Mouse (Mus musculus): ENCODE data around the gene Cox5b. TPM values are rescaled to one million over a fixed set of nuclear protein-coding genes. Genes with fewer than 3 reads are reported as not detected.

Gene Cox5b
- polyA plus RNA-seq (2016; fragmentation: Nextera tagmentation; extraction: Ambion mirVana): 496 and 519 TPM in 2 replicates

DNA sequence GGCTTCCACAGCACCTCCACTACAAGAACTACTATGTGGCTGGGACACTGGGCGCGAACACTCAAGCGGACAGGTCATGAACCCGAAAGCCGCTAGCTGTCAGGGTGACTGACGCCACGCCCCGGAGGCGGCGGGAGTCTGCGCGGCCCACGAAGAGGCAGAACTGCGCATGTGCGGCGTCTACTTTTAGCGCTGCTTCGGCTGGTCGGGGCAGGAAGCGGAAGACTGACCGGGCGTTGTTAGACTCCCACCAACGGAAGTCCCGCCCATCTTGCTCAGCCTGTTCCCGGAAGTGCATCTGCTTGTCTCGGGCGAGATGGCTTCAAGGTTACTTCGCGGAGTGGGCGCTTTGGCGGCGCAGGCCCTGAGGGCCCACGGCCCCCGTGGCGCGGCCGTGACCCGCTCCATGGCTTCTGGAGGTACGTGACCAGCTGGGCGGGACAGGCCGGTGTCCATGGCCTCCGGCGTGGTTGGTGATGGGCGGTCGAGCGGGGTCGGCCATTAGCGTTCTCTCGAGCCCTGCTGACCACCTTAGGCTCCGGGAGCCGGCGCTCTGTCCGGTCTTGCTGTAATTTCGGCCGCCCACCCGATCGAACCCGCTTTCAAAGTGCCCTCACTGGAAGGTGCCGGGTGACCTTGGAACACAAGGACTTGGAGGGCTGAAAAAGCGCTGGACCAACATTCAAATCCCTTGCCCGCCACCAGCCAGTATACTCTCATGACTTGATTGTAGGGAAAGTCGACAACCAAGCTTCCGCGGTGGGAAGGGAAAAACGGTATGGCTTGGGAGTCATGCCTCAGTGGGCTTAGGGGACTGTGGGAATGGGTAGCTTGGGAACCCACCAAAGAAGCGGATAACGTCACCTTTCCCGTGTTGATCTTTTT, at the start of gene Cox5b:
Gene Cox5b (plus strand): TSS at position 179 of the 885 bp plus-strand sequence.
- no peaks in the 10 kb centered on the region for H3K9me3 ChIP-seq
- peak within 1 kb of the TSS; percentile 87 for H3K27ac ChIP-seq

DNA sequence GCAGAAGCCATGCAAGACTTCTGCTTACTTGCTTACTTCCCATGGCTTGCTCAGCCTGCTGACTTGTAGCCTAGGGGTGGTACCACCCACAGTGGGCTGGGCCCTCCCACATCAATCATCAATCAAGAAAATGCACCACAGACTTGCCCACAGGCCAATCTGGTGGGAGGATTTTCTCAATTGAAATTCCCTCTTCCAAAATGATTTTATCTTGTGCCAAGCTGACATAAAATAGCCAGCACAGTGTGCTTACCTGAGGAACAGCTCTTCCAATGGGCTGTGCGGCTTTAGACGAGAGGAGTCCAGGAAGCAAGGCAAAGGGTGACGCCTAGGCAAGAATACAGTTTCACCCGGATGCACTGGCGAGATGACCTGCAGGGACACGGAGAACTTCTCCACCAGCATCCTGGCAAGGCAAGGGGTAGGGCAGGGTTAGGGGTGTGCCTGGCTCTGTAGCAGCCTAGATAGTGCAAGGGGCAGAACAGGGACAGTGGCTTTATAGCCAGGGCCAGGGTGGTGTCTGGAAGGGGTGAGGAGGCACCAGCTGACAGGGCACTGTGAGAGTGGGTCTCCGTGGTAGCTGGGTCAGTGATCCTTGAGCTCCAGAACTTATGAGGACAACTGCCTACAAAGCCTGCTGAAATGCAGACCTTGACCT, 47.2 kb upstream of the Cox5b start:
- 88% methylated on average over 7 of the region's 7 CpGs for WGBS
- H3K27me3 ChIP-seq (ENCODE audit: poor library complexity, severe bottlenecking): no peaks in the 10 kb centered on the region
- no peak overlapping the region for H3K4me3 ChIP-seq
- no peaks in the 10 kb centered on the region for H3K9me3 ChIP-seq
- H3K27ac ChIP-seq: no peak overlapping the region
- peaks cover 8% of the 10 kb centered on the region; the same call in 1 of the 2 replicates for H3K4me1 ChIP-seq
- H3K36me3 ChIP-seq (replicated peaks): no peaks in the 10 kb centered on the region
- no peak for DNase-seq (ENCODE audit: extremely low spot score, low spot score)

More for the DNA sequence above, at the start of gene Cox5b:
- H3K4me1 ChIP-seq: peaks cover 16% of the 10 kb centered on the region
- WGBS: under 1% methylated on average over 68 of the region's 68 CpGs
- peak within 1 kb of the TSS; percentile 93 for H3K4me3 ChIP-seq
- no peaks in the 10 kb centered on the region for H3K27me3 ChIP-seq (ENCODE audit: poor library complexity, severe bottlenecking)
- DNase-seq (ENCODE audit: extremely low spot score, low spot score): peak; percentile 99
- H3K36me3 ChIP-seq (replicated peaks): peaks cover 28% of the 10 kb centered on the region

DNA sequence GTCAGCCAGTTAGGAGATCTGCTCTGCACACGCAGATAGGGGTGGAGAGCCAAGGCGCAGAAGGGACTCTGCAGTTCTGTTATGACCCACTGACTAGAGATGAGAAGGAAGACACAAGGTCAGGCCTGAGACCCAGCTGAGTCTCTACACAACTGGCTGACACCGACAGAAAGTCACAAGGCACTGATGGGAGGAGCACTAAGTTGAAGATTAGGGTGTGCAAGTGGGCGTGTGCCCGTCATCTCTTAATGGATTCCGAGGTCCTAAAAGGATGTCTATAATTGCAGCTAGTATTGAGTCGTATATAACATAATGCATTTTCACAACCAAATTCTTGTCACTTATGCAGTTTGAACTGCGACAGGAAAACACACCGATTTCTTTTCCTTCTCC, 46.6 kb upstream of the Cox5b start:
- Histone ChIP-seq H3K4me3 (no peak overlapping the region), H3K4me1 (peaks cover 8% of the 10 kb centered on the region; the same call in 1 of the 2 replicates), H3K9me3 (no peaks in the 10 kb centered on the region), H3K27me3 (ENCODE audit: poor library complexity, severe bottlenecking) (no peaks in the 10 kb centered on the region), H3K27ac (no peak overlapping the region), H3K36me3 (replicated peaks) (no peaks in the 10 kb centered on the region)
- DNase-seq (ENCODE audit: extremely low spot score, low spot score): no peak
- 88% methylated on average over 9 of the region's 9 CpGs for WGBS

DNA sequence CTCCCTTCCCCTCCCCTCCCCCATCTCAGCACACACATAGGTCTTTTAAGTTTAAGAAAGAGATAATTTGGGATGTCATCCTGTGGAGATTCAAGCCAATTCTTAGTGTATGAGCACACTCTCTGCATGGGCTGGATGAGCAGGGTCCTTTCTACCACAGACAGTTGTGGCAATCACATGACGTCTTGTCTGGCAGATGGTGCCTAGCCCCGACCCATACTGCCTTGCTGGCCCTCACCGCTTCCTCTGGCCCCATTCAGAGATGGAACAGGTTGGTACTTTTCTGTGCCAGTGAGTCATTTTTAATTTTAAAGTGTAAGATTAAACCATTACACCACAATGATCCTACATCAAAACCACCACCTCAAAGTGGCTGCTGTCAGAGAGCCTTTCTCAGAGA, 45.0 kb upstream of the Cox5b start:
- 78% methylated on average over 3 of the region's 3 CpGs for WGBS
- no peaks in the 10 kb centered on the region for H3K27me3 ChIP-seq (ENCODE audit: poor library complexity, severe bottlenecking)
- H3K4me3 ChIP-seq: no peak overlapping the region
- peaks cover 4% of the 10 kb centered on the region; the same call in 1 of the 2 replicates for H3K4me1 ChIP-seq
- H3K27ac ChIP-seq: no peak overlapping the region
- DNase-seq (ENCODE audit: extremely low spot score, low spot score): no peak
- H3K9me3 ChIP-seq: no peaks in the 10 kb centered on the region
- H3K36me3 ChIP-seq (replicated peaks): no peaks in the 10 kb centered on the region

DNA sequence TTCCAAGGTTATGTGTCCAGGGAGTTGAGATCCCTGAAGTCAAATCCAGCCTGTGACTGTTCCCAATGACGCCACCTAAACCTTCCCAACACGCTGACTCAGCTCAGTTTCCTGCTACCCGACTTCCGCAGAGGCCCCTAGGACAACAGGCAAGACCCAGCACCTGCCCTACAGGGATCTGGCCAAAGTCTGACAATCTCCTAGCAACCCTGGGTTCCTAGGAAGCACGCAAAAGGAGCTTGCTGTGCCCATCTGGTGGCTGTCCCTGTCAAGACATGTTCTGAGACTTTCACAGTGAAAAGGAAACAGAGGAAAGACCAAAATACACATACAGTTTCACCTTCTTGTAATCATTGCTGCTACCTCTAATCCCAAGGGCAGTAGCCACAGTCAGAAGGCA, 43.6 kb upstream of the Cox5b start:
- H3K36me3 ChIP-seq (replicated peaks): no peaks in the 10 kb centered on the region
- DNase-seq (ENCODE audit: extremely low spot score, low spot score): no peak
- WGBS: 77% methylated on average over 5 of the region's 5 CpGs
- no peaks in the 10 kb centered on the region for H3K27me3 ChIP-seq (ENCODE audit: poor library complexity, severe bottlenecking)
- H3K4me1 ChIP-seq: peaks cover 4% of the 10 kb centered on the region; the same call in 1 of the 2 replicates
- H3K27ac ChIP-seq: no peak overlapping the region
- no peak overlapping the region for H3K4me3 ChIP-seq
- no peaks in the 10 kb centered on the region for H3K9me3 ChIP-seq

DNA sequence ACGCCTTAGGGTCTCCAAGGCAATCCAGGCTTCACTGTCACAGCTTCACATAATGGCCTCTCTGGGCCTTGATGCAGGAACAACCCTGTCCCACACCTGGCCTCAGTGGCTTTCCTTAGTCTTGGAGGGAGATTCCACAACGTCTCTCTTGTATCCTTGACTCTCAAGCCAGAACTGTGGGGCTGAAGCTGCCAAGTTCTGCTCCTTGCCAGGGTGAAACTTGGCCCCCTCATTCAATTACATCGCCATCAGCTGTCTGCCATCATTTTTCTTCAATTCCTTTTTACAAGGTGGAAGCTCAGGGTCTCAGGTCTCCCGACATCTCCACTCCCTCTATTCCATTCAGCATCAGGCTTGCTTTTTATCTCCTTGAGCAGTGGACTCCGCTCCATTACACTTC, 36.2 kb upstream of the Cox5b start:
- H3K4me3 ChIP-seq: no peak overlapping the region
- H3K4me1 ChIP-seq: no peaks in the 10 kb centered on the region
- H3K36me3 ChIP-seq (replicated peaks): no peaks in the 10 kb centered on the region
- 88% methylated on average over 5 of the region's 5 CpGs for WGBS
- no peak overlapping the region for H3K27ac ChIP-seq
- no peaks in the 10 kb centered on the region for H3K9me3 ChIP-seq
- no peak for DNase-seq (ENCODE audit: extremely low spot score, low spot score)
- H3K27me3 ChIP-seq (ENCODE audit: poor library complexity, severe bottlenecking): no peaks in the 10 kb centered on the region

DNA sequence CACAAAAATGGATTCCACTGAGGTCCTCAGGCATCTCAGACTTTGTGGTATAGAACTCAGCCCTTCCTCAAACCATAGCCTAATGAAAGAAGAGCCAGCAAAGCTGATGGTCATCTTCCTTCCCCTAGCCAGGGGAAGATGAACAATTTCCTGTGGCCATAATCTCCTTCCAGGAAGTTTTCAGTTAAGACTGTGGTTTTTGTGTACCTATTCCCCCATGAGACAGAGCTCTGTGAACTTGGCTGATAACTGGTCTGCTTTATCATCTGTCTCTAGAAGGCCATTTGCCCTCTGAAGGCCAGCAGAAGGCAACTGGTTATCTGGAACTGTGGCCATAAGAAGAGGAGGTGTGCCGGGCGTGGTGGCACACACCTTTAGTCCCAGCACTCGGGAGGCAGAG, 35.0 kb upstream of the Cox5b start:
- DNase-seq (ENCODE audit: extremely low spot score, low spot score): no peak
- Histone ChIP-seq H3K4me1 (no peaks in the 10 kb centered on the region), H3K4me3 (no peak overlapping the region), H3K9me3 (no peaks in the 10 kb centered on the region), H3K27me3 (ENCODE audit: poor library complexity, severe bottlenecking) (no peaks in the 10 kb centered on the region), H3K27ac (no peak overlapping the region), H3K36me3 (replicated peaks) (no peaks in the 10 kb centered on the region)
- WGBS: 92% methylated on average over 3 of the region's 3 CpGs

DNA sequence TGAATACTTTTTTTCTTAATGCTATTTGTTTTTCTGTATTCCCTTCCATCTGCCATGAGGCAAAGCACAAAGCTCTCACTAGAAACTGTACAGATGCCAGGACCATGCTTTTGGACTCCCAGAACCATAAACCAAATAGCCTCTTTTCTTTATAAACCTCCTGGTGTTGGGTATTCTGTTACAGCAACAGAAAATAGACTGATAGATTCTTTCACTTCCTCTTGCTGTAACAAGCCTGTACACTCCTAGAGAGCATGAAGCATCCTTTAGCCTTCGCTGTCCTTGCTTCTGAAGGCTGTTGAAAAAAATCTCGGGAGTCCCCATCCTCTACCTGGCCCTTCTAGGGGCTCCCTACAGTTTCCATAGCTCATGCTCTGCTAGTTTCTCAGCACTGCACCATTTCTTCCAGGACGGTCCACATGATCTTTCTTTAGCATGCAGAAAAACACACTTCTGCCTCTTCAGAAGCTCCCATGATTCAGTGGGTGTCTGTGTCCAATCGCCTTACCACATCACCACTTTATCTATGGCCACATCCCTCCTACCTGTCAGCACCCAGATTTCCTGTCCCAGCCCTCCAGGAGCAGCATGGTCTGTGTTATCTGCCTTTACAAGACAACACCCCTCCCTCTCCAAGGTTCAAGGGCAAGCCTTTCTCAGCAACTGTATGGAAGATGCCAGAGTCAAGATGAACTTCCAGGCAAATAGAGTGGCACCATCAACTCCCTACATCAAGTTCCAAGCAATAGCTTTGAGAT, 33.4 kb upstream of the Cox5b start:
- no peaks in the 10 kb centered on the region for H3K36me3 ChIP-seq (replicated peaks)
- H3K27ac ChIP-seq: no peak overlapping the region
- H3K27me3 ChIP-seq (ENCODE audit: poor library complexity, severe bottlenecking): no peaks in the 10 kb centered on the region
- no peaks in the 10 kb centered on the region for H3K9me3 ChIP-seq
- no peak for DNase-seq (ENCODE audit: extremely low spot score, low spot score)
- H3K4me3 ChIP-seq: no peak overlapping the region
- no peaks in the 10 kb centered on the region for H3K4me1 ChIP-seq
- 89% methylated on average over 4 of the region's 4 CpGs for WGBS

DNA sequence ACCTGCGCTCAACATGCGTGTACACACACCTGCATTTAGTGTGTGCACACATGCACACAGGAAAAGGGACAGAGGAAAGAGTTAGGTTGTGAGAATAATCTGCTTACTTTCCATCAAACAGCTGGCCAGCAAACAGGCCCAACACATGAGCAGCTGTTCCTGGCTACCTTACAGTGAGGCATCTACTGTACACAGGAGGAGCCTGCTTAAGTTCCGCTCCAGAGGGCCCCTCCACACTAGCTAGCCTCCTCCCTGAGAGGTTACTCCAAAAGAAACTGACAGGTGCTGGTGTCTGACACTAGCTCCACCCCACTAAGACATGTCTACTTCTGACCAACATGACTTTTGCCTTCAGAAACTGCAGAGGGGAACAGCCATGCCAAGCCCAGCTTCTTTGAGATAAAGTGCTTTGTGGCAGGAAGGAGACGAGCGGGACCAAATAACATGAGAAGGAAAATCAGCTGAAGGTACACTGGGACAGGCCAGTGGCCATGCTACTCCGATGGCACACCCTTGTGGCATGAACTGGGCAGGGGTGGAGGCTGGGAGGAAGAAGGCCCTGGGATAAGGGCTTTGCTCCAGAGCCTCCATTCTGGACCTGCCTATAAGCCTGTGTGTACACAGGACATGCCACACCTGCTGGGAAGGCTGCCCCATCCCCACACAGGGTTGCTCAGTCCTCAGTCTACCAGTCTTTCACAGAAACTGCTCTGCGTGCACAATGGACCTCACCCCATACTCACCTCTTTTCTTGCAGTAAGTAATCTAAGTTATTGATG, 32.4 kb upstream of the Cox5b start:
- DNase-seq (ENCODE audit: extremely low spot score, low spot score): no peak
- Histone ChIP-seq H3K27me3 (ENCODE audit: poor library complexity, severe bottlenecking) (no peaks in the 10 kb centered on the region), H3K4me1 (no peaks in the 10 kb centered on the region), H3K9me3 (no peaks in the 10 kb centered on the region), H3K27ac (no peak overlapping the region), H3K4me3 (no peak overlapping the region), H3K36me3 (replicated peaks) (no peaks in the 10 kb centered on the region)
- WGBS: 82% methylated on average over 7 of the region's 7 CpGs

DNA sequence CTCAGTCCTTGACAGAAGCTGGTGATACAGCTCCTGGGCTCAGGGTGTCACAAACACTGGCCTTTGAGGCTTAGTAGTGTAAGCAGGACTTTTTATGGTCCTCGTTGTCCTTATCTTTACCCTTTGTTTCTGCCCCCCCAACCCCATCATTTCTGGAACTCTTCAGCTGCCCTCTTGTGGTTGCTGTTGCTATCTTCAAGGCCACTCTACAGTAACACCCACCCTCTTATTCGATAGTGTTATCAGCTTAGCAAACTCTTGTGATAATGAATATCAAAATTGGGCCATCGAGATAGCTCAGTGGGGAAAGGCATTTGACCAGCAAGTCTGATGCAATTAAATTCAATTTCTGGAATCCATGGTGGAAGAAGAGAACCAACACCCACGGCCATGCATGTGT, 26.8 kb upstream of the Cox5b start:
- peaks cover 9% of the 10 kb centered on the region for H3K4me1 ChIP-seq
- WGBS: 81% methylated on average over 4 of the region's 4 CpGs

DNA sequence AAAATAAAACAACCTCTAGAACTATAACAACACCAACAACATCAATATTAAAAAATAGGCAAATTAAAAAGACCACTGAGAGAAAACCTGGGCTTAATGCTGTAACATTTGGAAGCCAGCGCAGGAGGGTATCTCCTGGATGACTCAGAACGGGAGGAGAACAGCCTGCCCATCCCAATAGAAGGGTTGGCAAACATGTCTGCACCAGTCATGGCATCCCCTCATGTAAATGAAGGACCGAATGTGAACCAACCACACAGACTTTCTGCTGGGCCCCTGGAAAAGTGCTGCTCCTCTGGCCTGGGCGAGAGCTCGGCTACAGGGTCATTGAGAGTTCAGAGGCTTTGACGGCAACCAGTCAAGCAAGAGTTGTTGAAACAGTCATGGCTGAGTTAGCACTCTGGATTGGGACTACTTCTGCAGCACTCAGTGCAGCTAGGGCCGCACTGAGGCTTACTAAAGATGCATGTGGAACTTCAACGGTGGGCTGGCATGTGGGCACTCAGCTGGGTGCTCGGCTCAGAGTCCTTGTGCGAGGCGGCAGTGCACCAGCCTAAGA, 26.0 kb upstream of the Cox5b start:
- no peak for DNase-seq (ENCODE audit: extremely low spot score, low spot score)
- Histone ChIP-seq H3K4me1 (peaks cover 9% of the 10 kb centered on the region), H3K9me3 (no peaks in the 10 kb centered on the region), H3K27ac (no peak overlapping the region), H3K27me3 (ENCODE audit: poor library complexity, severe bottlenecking) (no peaks in the 10 kb centered on the region), H3K4me3 (no peak overlapping the region), H3K36me3 (replicated peaks) (no peaks in the 10 kb centered on the region)
- WGBS: 76% methylated on average over 11 of the region's 11 CpGs

More for the DNA sequence above, 26.8 kb upstream of the Cox5b start:
- Histone ChIP-seq H3K27ac (no peak overlapping the region), H3K27me3 (ENCODE audit: poor library complexity, severe bottlenecking) (no peaks in the 10 kb centered on the region), H3K4me3 (no peak overlapping the region), H3K9me3 (no peaks in the 10 kb centered on the region), H3K36me3 (replicated peaks) (no peaks in the 10 kb centered on the region)
- DNase-seq (ENCODE audit: extremely low spot score, low spot score): no peak

DNA sequence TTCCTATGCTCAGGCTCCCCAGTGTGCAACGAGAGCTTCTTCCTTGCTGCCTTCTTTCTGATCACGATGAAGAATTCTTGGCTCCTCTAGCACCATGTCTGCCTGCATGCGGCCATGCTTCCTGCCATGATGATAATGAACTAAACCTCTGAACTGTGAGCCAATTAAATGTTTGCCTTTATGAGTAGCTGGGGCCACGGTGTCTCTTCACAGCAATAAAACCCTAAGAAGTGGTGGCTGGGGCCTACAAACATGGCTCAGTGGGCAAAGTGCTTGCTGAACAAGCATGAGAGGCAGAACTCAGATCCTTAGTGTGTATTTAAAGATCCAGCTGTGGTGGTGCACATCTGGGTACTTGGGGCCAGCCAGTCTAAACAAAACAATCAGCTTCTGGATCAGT, 25.3 kb upstream of the Cox5b start:
- 81% methylated on average over 4 of the region's 4 CpGs for WGBS

More for the DNA sequence above, 25.3 kb upstream of the Cox5b start:
- Histone ChIP-seq H3K4me3 (no peak overlapping the region), H3K27ac (no peak overlapping the region), H3K9me3 (no peaks in the 10 kb centered on the region), H3K36me3 (replicated peaks) (no peaks in the 10 kb centered on the region), H3K27me3 (ENCODE audit: poor library complexity, severe bottlenecking) (no peaks in the 10 kb centered on the region), H3K4me1 (peaks cover 9% of the 10 kb centered on the region)
- DNase-seq (ENCODE audit: extremely low spot score, low spot score): no peak
